Mouse (Mus musculus): ENCODE results near the gene Myl12a.

DNA sequence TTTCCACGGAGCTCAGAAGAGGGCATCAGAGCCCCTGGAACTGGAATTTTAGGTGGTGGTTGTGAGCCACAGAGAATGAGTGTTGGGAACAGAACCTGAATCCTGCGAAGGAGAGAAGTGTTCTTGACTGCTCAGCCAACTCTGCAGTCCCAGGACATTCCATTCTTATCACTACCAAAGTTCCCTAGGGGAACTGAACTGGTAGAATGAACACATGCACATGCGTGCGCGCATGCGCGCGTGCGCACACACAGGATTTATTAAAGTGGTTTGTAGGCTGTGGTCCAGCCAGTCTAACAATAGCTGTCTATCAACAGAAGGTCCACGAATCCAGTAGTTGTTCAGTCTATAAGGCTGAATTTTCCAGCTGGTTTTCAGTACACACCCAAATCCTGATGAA is 21.4 kb upstream of the Myl12a start:
- TF ChIP-seq CTCF (conservative IDR thresholded peaks at IDR 0.05; ENCODE audit: low read length) (no peak), POU5F1 (IDR thresholded peaks at IDR 0.05; ENCODE audit: borderline replicate concordance, low read length) (no peak)

Data from E14TG2a.4 (cell line).